Mouse (Mus musculus) stomach, postnatal 0 days (tissue): Measurements from ENCODE around the gene Ninj1.

Experiments
- CTCF ChIP-seq: IDR thresholded peaks from 2 replicates; pipeline ENCODE4 v1.5.1; 2016; ENCODE audit warnings: antibody characterized with exemption, low read depth, mild to moderate bottlenecking, moderate library complexity
- EP300 ChIP-seq: optimal IDR thresholded peaks from 2 replicates; pipeline ENCODE3; 2016; ENCODE audit warnings: antibody characterized with exemption

- TF ChIP-seq CTCF (peak; percentile 23; the same call in 1 of the 2 replicates), EP300 (no peak)
Measured at GRCm38 (mm10) chr13:49147858-49148226, 39.4 kb upstream of the Ninj1 start, which contains the start of gene Wnk2.
